Mouse (Mus musculus): ENCODE data around the gene Dab2ip.

Dab2ip gene

GRCm38 (mm10) chr2:35558826-35559550 is 922 bp downstream of the Dab2ip start:
- no peak for DNase-seq (ENCODE audit: low spot score)

DNA sequence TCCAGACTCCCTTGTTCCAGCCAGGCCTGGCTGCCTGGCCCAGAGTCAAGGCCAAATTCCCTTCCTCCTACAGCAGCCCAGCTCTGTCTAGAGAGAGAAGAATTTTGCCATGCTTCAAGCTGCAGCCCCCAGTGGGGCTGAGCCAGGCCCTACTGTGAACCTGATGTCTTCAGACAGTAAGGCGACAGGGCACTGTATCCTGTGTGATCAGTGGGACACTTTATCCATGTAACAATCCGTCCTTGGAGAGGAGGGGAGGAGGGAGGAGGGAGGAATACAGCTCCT is 1.4 kb downstream of the Dab2ip start:
- DNase-seq (ENCODE audit: low spot score): no peak

GRCm38 (mm10) chr2:35563722-35564121 is 5.7 kb downstream of the Dab2ip start:
- DNase-seq (ENCODE audit: low spot score): no peak

- DNase-seq (ENCODE audit: low spot score): no peak
These were observed 7.2 kb downstream of the Dab2ip start for GRCm38 (mm10) chr2:35565051-35565836.

GRCm38 (mm10) chr2:35566957-35567693 is 9.1 kb downstream of the Dab2ip start:
- peak; percentile 56 for DNase-seq (ENCODE audit: low spot score)

GRCm38 (mm10) chr2:35567694-35568149 is 9.7 kb downstream of the Dab2ip start:
- no peak for DNase-seq (ENCODE audit: low spot score)

DNA sequence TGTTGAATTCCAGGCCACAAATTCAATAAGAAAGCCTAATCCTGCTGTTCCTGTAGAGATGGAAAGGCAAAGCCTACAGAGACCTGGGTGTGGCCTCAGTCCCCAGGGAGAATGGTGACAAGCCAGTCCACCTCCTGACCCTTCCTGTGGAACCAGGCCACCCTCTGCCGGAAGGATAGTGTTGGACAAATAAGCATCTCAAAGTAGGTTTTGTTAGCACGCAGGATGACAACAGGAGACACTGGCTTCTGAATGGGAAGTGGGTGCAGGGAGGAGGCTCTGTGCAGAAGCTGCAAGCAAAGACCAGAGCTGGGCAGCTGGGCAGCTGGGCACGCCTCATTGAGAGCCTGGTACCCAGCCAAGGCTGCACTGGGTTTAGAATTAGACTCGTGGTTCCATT is 12.7 kb downstream of the Dab2ip start:
- DNase-seq (ENCODE audit: low spot score): no peak

GRCm38 (mm10) chr2:35574643-35575042 is 16.6 kb downstream of the Dab2ip start:
- no peak for DNase-seq (ENCODE audit: low spot score)

GRCm38 (mm10) chr2:35576675-35577074 is 18.6 kb downstream of the Dab2ip start:
- no peak for DNase-seq (ENCODE audit: low spot score)

DNA sequence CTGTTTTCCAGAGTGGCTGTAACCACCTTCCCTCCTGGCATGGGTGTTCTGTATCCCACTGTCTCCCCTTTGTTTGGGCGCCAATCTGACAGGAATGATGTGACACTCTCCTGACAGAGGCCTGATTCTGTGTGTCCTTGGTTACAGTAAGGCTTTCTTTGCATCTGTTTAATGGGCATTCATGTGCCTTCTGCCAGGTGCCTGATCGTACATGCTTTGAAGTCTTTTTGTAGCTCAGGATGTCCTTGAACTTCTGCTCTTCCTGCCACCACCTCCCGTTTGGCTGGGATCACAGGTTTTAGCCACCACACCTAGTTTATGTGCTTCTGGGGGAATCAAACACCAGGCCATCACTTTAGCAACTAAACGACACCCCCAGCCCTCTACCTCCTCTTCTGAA is 22.0 kb downstream of the Dab2ip start:
- no peak for DNase-seq (ENCODE audit: low spot score)

DNA sequence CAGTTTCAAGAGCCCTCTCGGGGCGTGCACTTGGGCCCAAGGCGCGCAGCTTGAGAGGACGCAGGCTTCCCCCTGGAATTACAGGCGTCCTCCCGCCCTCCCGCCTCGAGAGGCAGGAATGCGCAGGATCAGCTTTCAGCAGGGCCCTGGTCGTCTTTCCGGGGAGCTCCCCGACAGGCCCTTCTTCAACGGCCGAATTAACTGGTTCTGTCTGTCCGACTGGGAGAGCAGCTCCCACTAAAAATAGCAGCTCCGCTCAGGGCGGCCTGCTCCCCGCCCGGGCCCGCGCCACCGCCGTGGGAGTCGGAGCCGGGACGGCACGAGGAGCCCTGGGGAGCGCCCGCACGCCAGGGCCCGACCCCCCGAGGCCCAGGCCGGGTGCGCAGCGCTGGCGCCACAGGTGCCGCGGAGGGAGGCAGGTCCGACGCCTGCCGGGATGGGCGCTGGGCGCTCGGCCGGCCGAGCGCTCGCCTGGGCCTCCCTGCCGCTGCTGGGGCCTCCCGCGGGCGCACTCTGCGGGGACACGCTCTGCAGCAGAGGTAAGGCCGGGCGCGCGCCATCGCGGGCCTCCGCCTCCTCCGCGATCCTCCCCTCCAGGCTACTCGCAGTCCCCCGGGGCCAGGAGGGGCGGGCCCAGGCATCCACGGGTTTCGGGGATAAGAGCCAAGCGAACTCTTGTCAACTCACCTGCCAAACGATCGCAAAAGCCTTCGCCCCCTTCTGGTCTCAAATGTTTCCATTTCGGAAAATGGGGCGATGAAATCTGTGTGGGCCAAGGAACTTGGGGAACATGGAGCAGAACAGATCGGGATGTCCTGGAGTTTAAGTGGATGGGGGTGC is 23.7 kb downstream of the Dab2ip start:
- peak; percentile 56 for DNase-seq (ENCODE audit: low spot score)

DNA sequence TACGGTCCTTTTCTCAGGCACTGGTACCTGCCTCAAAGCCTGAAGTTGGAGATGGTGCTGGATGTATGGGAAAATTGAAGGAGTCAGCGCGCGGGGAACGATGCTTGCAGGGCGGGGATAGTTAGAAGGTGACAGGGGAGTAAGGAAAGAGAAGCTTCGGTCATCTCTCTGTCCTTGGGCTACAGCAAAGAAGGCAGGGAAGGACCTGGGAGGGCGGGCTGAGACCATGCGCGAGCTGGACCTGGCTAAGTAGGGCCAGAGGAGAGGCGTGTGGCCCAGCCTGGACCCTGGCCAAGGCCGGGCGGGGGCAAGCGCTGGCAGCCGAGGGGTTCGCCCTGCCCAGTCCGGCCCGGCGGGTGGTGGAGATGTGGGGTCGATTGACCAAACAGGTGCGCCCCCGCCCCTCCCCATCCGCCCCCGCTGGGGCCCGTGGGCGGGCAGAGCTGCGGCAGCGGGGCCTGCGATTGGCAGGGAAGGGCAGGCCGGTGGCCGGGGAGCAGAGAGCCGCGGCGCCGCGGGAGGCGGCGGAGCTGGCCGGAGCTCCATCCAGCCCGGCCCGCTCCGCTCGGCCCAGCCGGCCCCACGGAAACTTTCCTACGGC is 24.4 kb downstream of the Dab2ip start:
- DNase-seq (ENCODE audit: low spot score): peak; percentile 61

GRCm38 (mm10) chr2:35583406-35583805 is 25.3 kb downstream of the Dab2ip start:
- DNase-seq (ENCODE audit: low spot score): no peak

- no peak for DNase-seq (ENCODE audit: low spot score)
These were observed 25.9 kb downstream of the Dab2ip start for GRCm38 (mm10) chr2:35584011-35584410.

DNA sequence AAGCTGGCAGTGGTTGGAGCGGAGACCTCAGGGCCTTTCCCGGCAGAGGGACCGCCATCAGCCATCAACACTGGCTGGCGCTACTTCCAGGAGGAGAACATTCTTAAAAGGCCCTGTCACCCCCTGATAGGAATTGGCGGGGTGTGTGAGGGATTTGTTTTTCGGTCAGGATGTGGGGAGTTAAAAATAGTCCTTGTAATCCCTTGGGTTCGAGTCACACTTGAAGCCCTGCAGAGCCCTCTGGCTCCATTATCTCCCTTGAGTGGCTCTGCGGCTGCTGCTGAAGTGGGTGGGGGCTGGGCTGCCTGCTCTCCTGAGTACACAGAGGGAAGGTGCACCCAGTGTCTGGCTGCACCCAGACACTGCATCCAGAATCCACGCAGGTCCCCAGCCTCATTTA is 30.3 kb downstream of the Dab2ip start:
- peak; percentile 35 for DNase-seq (ENCODE audit: low spot score)

GRCm38 (mm10) chr2:35589385-35589784 is 31.3 kb downstream of the Dab2ip start:
- DNase-seq (ENCODE audit: low spot score): no peak

DNA sequence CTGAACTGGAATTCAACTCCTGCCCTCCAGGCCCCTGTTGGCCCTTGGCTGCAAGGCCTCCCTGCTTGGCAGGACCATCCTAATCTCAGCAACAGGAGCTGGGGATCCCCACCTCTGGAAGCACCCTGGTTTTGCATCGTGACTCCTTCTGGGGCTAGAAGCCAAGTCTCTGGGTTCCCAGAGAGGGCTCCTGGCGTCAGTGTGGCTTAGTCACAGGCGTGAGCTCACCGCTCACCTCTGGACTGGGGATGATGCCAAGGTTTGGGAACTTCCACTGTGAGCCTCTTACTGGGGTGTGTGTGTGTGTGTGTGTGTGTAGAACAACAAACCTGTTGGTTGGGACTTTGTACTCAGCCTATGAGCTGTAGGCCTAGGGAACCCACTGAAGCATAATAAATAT is 31.7 kb downstream of the Dab2ip start:
- no peak for DNase-seq (ENCODE audit: low spot score)

GRCm38 (mm10) chr2:35591961-35592724 is 34.1 kb downstream of the Dab2ip start:
- peak; percentile 64 for DNase-seq (ENCODE audit: low spot score)

DNA sequence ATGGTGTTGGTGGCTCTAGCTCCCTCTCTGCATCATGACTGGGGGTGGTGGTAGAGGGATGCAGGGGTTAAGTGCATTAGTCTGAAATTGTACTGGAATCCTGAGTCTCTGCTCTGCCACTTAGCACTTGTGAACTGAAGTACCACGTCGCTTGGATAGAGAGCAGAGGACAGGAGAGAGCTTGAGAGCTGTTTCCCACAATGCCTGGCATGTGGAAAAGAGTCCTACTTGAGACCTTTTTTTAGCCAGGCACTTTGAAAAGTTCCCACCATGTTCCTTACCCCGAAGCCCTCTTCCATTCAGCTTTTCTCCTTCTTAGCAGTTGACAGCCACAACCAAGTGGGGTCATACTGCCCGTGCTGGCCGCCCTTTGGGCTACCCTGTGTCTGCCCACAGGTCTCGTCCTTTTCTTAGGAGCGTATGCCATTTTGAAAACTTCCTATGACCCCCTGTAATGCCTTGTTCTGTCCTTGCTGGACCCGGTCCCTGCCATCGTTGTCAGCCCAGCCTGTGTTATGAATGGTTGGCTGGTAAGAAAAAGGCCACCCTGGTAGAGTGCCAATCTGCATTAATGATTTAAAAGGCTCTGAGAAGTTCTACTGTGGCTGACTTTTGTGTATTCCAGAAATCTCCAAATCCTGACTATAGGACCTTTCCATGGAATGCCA is 34.8 kb downstream of the Dab2ip start:
- DNase-seq (ENCODE audit: low spot score): no peak

DNA sequence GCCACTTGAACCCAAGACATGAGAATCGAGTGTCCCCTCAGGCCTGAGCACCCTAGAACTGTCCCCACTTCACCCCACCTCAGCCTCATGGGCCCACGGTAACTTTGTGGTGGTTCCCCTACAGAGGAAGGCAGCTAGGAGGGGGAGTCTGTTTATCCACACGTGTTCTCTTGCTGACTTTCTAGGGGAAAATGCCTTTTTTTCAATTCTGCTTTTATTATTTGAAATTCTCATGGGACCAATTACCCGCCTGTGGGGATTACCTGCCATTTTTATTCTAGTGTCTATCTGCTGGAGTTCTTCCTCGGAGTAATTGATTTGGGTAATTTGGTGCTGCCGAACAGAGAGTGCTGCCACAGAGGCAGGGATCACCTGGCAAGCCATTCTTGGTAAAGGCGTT is 35.8 kb downstream of the Dab2ip start:
- DNase-seq (ENCODE audit: low spot score): no peak

Measured in retina, embryonic 14.5 days (tissue).